Mouse (Mus musculus): ENCODE data around the gene Sergef.

Sergef gene

DNA sequence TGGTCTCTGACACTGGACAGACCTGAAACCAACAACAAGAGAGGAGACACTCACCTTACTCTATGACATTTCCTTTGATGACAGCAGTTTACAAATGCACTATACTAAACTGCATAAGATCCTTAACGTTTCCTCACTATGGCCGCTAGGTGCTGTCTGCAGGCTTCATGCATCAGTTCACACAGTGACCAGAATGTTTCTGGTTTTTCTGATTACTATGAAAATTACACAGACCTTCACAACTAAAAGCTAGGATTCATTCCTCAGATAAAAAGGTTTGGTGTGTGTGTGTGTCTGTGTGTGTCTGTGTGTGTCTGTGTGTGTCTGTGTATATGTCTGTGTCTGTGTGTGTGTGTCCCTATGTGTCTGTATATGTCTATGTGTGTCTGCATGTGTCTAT, 63.7 kb downstream of the Sergef start:
- DNase-seq (ENCODE audit: low read depth, low spot score), result no peak

DNA sequence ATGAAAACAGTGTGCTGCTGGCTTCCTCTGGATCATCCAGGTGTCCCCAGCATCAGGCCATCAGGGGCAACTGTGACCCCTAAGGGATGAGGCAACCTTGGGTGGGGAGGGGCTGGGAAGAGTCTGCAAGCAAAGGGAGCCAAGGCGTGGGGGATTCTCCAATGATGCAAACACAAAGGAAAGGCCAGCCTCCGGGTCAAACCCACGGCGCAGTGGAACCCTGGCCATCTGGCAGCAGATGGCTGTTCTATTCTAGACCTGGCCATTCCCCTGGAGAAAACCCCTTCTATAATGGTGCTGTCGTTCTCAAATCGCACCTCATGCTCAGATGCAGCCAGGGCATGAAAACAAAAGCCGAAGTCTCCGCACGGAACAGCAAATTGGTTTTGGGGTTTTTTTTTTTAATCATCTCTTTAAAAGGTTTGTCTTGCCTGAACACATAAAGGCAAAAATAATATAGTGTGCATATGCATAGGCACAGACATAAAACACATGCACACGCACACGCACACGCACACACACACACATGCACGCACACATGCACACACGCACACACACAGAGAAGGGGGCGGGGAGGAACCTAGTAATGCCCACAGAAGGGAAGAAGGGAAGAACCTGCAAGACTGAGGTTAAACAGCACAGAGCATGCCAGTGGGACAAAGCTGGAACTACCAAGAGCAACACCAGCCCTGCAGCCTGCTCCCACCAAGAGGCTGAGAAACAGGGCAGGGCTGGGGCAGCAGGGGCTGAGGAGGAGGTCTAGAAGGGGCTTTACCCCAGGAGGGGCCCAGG, 66.6 kb downstream of the Sergef start:
- no peak for DNase-seq (ENCODE audit: low read depth, low spot score)

- peak; percentile 49 for DNase-seq (ENCODE audit: low read depth, low spot score)
Measured at GRCm38 (mm10) chr7:46569509-46569908, 70.1 kb downstream of the Sergef start.

GRCm38 (mm10) chr7:46566318-46567007, 73.1 kb downstream of the Sergef start:
- DNase-seq (ENCODE audit: low read depth, low spot score), result no peak

DNA sequence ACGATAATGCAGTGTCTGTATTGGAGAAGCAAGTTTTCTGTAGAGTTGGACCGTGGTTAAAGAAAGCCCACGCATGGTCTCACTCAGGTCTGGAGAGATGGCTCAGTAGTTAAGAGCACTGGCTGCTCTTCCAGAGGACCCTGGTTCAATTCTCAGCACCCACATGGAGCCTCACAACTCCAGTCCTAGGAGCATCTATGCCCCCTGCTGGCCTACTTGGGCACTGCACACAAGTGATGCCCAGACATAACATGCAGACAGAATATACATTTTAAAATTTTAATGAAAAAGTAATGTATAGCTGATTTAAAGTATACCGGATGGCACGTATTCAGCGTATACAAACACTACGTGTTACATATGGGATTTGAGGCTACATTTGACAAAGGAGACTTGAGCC, 74.2 kb downstream of the Sergef start:
- DNase-seq (ENCODE audit: low read depth, low spot score), result peak; percentile 17

DNA sequence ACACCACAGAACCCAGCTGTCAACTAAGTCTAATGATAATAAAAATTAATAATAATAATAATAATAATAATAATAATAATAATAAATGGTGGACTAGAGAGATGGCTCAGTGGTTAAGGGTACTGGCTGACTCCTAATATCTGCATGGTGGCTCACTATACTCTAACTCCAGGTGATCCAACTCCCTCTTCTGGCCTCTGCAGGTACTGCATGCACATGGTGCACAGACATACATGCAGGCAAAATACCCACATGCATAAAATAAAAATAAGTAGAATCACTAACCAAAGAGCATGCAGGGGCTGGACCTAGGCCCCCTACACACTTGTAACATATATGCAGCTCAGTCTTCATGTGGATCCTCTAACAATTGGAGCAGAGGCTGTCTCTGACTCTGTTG, 75.8 kb downstream of the Sergef start:
- peak; percentile 58 for DNase-seq (ENCODE audit: low read depth, low spot score)

- no peak for DNase-seq (ENCODE audit: low read depth, low spot score)
Measured at GRCm38 (mm10) chr7:46560061-46560460, 79.5 kb downstream of the Sergef start.

DNA sequence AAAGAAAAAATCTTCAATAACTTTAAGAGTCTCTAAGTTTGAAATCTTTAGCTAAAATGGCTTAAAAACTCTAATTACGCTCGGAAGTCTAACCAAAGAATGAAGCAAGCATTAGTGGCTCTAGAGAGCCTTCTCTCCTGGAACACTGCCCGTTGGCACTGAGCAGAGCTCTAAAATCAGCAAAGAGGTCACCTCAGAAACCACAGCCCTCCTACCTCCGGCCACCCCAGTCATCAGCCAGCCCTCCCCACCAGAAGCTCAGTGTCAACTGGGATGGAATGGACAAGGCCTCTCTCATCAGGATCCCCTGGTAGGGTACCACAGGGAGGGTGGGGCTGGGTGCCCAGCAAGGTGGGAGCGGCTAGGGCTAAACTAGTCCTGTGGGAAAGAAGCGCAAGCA, 80.0 kb downstream of the Sergef start:
- DNase-seq (ENCODE audit: low read depth, low spot score), result no peak

DNA sequence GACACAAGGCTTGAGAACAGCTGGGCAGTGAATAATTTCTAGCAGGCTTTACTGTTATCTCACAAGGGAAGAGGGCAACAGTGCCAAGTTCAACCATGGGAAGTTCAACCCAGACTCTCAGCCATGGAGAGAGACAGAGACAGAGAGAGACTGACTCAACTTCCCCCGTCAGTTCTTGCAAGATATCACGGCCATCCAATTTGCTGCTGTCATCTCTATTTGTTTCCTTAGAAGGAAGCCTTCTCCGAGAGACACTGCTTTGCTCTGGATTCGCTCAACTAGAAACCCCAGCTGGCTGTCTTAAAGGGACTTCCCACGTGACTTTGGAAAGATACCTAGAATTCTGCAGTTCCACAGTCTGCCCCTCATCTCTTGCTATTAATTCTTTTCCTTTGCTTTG, 80.6 kb downstream of the Sergef start:
- no peak for DNase-seq (ENCODE audit: low read depth, low spot score)

- no peak for DNase-seq (ENCODE audit: low read depth, low spot score)
Measured at GRCm38 (mm10) chr7:46557996-46558395, 81.6 kb downstream of the Sergef start.

GRCm38 (mm10) chr7:46557387-46557786, 82.2 kb downstream of the Sergef start:
- DNase-seq (ENCODE audit: low read depth, low spot score), result no peak

DNA sequence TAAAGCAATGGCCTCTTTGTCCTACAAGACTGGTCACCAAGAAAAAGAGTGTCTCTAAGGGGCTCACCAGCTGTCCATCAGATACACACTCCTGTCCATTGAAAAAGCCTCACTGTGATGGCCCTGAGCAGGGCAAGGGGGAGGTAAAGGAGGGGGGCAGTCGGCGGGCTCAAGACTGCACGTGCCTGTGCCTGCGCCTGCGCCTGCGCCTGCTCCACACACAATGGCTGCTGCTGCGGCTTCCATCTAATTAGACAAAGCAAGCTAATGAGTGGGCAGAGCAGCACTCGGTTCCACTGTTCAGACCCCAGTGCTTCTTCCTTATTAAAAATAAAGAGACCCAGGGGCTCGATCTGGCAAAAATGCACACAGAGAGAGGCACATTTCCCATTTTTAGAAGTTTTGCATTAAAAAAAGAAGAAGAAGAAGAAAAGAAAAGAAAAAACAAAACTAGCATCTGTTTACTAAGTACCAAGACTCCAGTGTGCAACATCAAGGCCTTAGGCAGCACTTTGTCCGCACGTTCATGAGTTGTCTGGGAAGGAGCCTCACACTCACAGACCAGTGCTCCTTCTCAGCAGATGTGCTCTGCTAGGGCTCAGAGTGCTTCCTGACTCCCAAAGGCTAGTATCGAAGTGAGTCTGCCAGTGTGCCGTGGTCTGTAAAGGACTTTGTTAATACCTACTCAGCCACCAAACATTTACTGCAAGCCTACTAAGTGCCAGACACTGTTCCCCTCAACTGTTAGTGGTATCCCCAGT, 83.1 kb downstream of the Sergef start:
- DNase-seq (ENCODE audit: low read depth, low spot score), result no peak

GRCm38 (mm10) chr7:46555731-46556130, 83.9 kb downstream of the Sergef start:
- no peak for DNase-seq (ENCODE audit: low read depth, low spot score)

DNA sequence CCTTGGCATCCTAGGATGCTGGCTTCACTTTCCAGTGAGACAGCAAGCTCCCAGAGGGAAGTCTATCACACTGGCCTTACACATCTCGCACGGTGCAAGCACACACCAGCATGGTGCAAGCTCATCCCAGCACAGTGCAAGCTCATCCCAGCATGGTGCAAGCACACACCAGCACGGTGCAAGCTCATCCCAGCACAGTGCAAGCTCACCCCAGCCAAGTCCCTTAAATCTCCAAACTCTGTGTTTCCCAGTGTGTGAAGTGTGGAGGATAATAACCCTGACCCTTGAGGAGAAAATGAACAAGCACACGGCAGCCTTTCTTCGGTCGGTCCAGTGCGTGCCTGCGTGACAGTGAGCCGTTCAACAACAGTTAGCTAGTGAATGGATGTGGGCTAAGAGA, 84.8 kb downstream of the Sergef start:
- no peak for DNase-seq (ENCODE audit: low read depth, low spot score)

DNA sequence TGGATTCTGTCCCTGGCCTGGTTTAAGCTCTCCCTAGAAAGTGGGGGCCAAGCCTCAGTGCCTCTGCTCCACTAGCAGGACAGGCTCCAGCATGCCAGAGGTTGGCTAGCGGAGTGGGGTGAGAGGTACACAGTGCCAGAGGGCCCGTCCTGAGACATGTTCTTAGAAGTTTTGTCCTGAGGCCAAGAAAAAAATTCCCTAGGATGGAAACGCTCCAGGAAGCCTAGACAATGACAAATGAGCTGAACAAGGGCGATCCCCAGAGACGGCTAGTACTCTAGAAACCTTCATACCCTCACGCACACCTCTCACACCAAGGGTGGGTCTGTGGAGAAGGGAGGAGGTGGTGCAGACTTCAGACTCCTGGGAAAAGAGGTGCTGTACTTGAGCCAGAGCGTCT, 85.6 kb downstream of the Sergef start:
- no peak for DNase-seq (ENCODE audit: low read depth, low spot score)

- no peak for DNase-seq (ENCODE audit: low read depth, low spot score)
Measured at GRCm38 (mm10) chr7:46551935-46552752, 87.5 kb downstream of the Sergef start.

- DNase-seq (ENCODE audit: low read depth, low spot score), result no peak
Measured at GRCm38 (mm10) chr7:46551173-46551572, 88.4 kb downstream of the Sergef start.

DNA sequence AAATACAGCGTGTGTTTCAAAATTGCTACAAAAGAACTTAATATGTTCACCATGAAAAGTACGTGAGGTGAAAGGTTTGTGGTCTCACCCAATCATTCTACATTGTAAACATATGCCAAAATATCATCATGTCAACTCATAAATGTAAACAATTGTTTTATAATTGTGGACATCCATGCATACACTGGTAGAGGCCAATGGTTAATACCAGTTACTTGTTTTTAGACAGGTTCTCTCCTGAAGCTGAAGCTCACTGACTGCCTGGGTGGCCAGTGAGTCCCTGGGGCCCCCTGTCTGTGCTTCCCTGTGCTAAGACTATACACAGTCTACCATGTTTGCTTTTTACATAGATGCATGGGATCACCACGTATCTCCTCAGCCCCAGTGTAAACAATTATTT, 91.5 kb downstream of the Sergef start:
- DNase-seq (ENCODE audit: low read depth, low spot score), result no peak

DNA sequence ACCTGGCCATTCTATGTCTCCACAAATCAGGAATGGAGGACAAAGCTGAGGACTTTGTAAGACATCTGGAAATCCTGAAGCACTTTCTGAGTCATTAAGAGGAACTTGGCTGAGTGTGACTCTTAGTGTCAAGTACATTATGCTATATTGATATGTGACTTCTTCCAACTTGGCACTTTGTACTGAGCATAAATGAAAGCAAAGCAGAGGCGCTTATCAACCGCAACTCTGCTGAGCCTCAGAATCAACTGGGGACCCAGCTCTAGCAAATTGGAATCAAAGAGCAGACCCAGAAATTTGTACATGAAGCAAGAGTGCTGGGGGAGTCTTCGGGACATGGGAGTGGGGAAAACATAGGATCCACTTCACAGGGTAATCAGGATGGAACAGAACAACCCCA, 92.0 kb downstream of the Sergef start:
- no peak for DNase-seq (ENCODE audit: low read depth, low spot score)

DNA sequence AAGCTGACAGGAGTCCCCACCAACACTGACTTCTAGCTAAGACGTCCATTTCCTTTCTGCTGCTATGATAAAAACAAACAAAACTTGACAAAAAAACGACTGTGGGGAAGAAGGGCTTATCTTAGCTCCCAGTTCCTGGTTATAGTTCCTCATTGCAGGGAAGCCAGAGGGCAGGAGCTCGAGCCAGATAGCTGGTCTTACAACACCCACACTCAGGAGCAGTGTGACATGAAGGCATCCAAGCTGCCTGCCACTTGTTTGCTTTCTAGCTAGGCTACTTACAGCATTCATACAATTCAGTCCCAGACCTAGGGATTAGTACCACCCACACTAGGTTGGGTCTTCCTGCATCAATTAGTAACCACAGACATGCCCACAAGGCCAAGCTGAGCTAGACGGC, 93.1 kb downstream of the Sergef start:
- no peak for DNase-seq (ENCODE audit: low read depth, low spot score)

GRCm38 (mm10) chr7:46544195-46544641, 95.4 kb downstream of the Sergef start:
- DNase-seq (ENCODE audit: low read depth, low spot score), result peak; percentile 11

DNA sequence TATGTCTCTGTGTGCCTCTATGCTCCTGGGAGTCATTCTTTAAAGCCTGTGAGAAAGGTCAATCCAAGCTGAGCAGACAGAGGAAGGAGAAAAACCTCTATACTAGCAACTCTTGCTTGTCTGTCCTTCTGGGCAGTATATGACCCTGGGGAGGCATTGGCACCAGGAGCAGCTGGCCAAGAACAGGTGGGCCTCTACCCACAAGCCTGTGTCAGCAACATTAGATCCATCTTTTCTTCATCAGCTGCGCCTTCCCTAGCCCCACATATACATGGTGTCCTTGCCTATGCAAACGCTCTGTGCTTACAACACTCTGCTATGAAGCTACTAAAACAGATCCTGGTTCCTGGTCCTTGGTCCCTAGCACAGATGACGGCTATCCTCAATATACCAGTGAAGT, 97.5 kb downstream of the Sergef start:
- no peak for DNase-seq (ENCODE audit: low read depth, low spot score)
